Mouse (Mus musculus): ENCODE results near the gene Slc23a2. TPM values are rescaled to one million over a fixed set of nuclear protein-coding genes. Genes with fewer than 3 reads are reported as not detected.

Gene Slc23a2
- polyA plus RNA-seq, 1 experiment from 2014 or later, result 14.2 TPM

GRCm38 (mm10) chr2:132171939-132172338 lies 27.0 kb upstream of the Slc23a2 start:
- no peak for ATAC-seq (replicated peaks; ENCODE audit: low FRiP score)
- Histone ChIP-seq H3K9ac (ENCODE audit: low read length) (no peak overlapping the region), H3K27ac (ENCODE audit: low read depth, low read length) (no peak overlapping the region), H3K36me3 (ENCODE audit: control insufficient read depth, insufficient read depth, low read length) (no peaks in the 10 kb centered on the region), H3K27me3 (ENCODE audit: control insufficient read depth, insufficient read depth, low read length) (no peaks in the 10 kb centered on the region), H3K9me3 (ENCODE audit: control insufficient read depth, low read length) (no peaks in the 10 kb centered on the region), H3K4me3 (ENCODE audit: low read depth, low read length) (no peak overlapping the region), H3K4me2 (ENCODE audit: low read depth, low read length, severe bottlenecking) (no peak overlapping the region), H3K4me1 (replicated peaks; ENCODE audit: control insufficient read depth, insufficient read depth, low read length) (no peaks in the 10 kb centered on the region)
- 87% methylated on average over 8 of the region's 8 CpGs for WGBS
- DNase-seq (ENCODE audit: low spot score), result no peak

- Histone ChIP-seq H3K9me3 (ENCODE audit: control insufficient read depth, low read length) (no peaks in the 10 kb centered on the region), H3K27ac (ENCODE audit: low read depth, low read length) (no peak overlapping the region), H3K4me3 (ENCODE audit: low read depth, low read length) (no peak overlapping the region), H3K9ac (ENCODE audit: low read length) (no peak overlapping the region), H3K36me3 (ENCODE audit: control insufficient read depth, insufficient read depth, low read length) (no peaks in the 10 kb centered on the region), H3K4me1 (replicated peaks; ENCODE audit: control insufficient read depth, insufficient read depth, low read length) (no peaks in the 10 kb centered on the region), H3K4me2 (ENCODE audit: low read depth, low read length, severe bottlenecking) (no peak overlapping the region), H3K27me3 (ENCODE audit: control insufficient read depth, insufficient read depth, low read length) (no peaks in the 10 kb centered on the region)
- 87% methylated on average over 7 of the region's 7 CpGs for WGBS
- DNase-seq (ENCODE audit: low spot score) (no peak), ATAC-seq (replicated peaks; ENCODE audit: low FRiP score) (no peak)
Measured at GRCm38 (mm10) chr2:132169150-132169549, 24.2 kb upstream of the Slc23a2 start.

GRCm38 (mm10) chr2:132163626-132164025 lies 18.7 kb upstream of the Slc23a2 start:
- no peaks in the 10 kb centered on the region for H3K27me3 ChIP-seq (ENCODE audit: control insufficient read depth, insufficient read depth, low read length)

GRCm38 (mm10) chr2:132157482-132157881 lies 12.6 kb upstream of the Slc23a2 start:
- no peaks in the 10 kb centered on the region for H3K27me3 ChIP-seq (ENCODE audit: control insufficient read depth, insufficient read depth, low read length)
- no peak overlapping the region for H3K27ac ChIP-seq (ENCODE audit: low read depth, low read length)
- H3K36me3 ChIP-seq (ENCODE audit: control insufficient read depth, insufficient read depth, low read length), result no peaks in the 10 kb centered on the region
- ATAC-seq (replicated peaks; ENCODE audit: low FRiP score) (no peak), DNase-seq (ENCODE audit: low spot score) (no peak)
- no peak overlapping the region for H3K4me3 ChIP-seq (ENCODE audit: low read depth, low read length)
- no peaks in the 10 kb centered on the region for H3K4me1 ChIP-seq (replicated peaks; ENCODE audit: control insufficient read depth, insufficient read depth, low read length)
- no peak overlapping the region for H3K4me2 ChIP-seq (ENCODE audit: low read depth, low read length, severe bottlenecking)
- WGBS, result 76% methylated on average over 4 of the region's 4 CpGs
- H3K9ac ChIP-seq (ENCODE audit: low read length), result no peak overlapping the region
- no peaks in the 10 kb centered on the region for H3K9me3 ChIP-seq (ENCODE audit: control insufficient read depth, low read length)

More at GRCm38 (mm10) chr2:132163626-132164025, 18.7 kb upstream of the Slc23a2 start:
- 90% methylated on average over 1 of the region's 1 CpGs for WGBS
- Histone ChIP-seq H3K27ac (ENCODE audit: low read depth, low read length) (no peak overlapping the region), H3K9me3 (ENCODE audit: control insufficient read depth, low read length) (no peaks in the 10 kb centered on the region), H3K4me1 (replicated peaks; ENCODE audit: control insufficient read depth, insufficient read depth, low read length) (no peaks in the 10 kb centered on the region), H3K9ac (ENCODE audit: low read length) (no peak overlapping the region), H3K4me3 (ENCODE audit: low read depth, low read length) (no peak overlapping the region), H3K4me2 (ENCODE audit: low read depth, low read length, severe bottlenecking) (no peak overlapping the region), H3K36me3 (ENCODE audit: control insufficient read depth, insufficient read depth, low read length) (no peaks in the 10 kb centered on the region)
- DNase-seq (ENCODE audit: low spot score), result no peak
- ATAC-seq (replicated peaks; ENCODE audit: low FRiP score), result no peak

GRCm38 (mm10) chr2:132152670-132153069 lies 7.8 kb upstream of the Slc23a2 start:
- H3K27me3 ChIP-seq (ENCODE audit: control insufficient read depth, insufficient read depth, low read length), result no peaks in the 10 kb centered on the region
- H3K27ac ChIP-seq (ENCODE audit: low read depth, low read length), result no peak overlapping the region
- no peak overlapping the region for H3K4me3 ChIP-seq (ENCODE audit: low read depth, low read length)
- no peak for ATAC-seq (replicated peaks; ENCODE audit: low FRiP score)
- no peak overlapping the region for H3K9ac ChIP-seq (ENCODE audit: low read length)
- peak; percentile 33 for DNase-seq (ENCODE audit: low spot score)
- WGBS, result 66% methylated on average over 5 of the region's 5 CpGs
- no peak overlapping the region for H3K4me2 ChIP-seq (ENCODE audit: low read depth, low read length, severe bottlenecking)
- no peaks in the 10 kb centered on the region for H3K36me3 ChIP-seq (ENCODE audit: control insufficient read depth, insufficient read depth, low read length)
- H3K4me1 ChIP-seq (replicated peaks; ENCODE audit: control insufficient read depth, insufficient read depth, low read length), result no peaks in the 10 kb centered on the region
- no peaks in the 10 kb centered on the region for H3K9me3 ChIP-seq (ENCODE audit: control insufficient read depth, low read length)

GRCm38 (mm10) chr2:132151592-132151991 lies 6.7 kb upstream of the Slc23a2 start:
- Histone ChIP-seq H3K4me1 (replicated peaks; ENCODE audit: control insufficient read depth, insufficient read depth, low read length) (no peaks in the 10 kb centered on the region), H3K4me2 (ENCODE audit: low read depth, low read length, severe bottlenecking) (no peak overlapping the region), H3K36me3 (ENCODE audit: control insufficient read depth, insufficient read depth, low read length) (no peaks in the 10 kb centered on the region), H3K9me3 (ENCODE audit: control insufficient read depth, low read length) (no peaks in the 10 kb centered on the region), H3K27me3 (ENCODE audit: control insufficient read depth, insufficient read depth, low read length) (no peaks in the 10 kb centered on the region), H3K4me3 (ENCODE audit: low read depth, low read length) (no peak overlapping the region), H3K27ac (ENCODE audit: low read depth, low read length) (no peak overlapping the region), H3K9ac (ENCODE audit: low read length) (no peak overlapping the region)
- ATAC-seq (replicated peaks; ENCODE audit: low FRiP score) (no peak), DNase-seq (ENCODE audit: low spot score) (peak; percentile 29)
- 84% methylated on average over 6 of the region's 6 CpGs for WGBS

- H3K36me3 ChIP-seq (ENCODE audit: control insufficient read depth, insufficient read depth, low read length), result no peaks in the 10 kb centered on the region
- H3K9ac ChIP-seq (ENCODE audit: low read length), result no peak overlapping the region
- no peaks in the 10 kb centered on the region for H3K9me3 ChIP-seq (ENCODE audit: control insufficient read depth, low read length)
- DNase-seq (ENCODE audit: low spot score), result no peak
- no peak overlapping the region for H3K4me2 ChIP-seq (ENCODE audit: low read depth, low read length, severe bottlenecking)
- H3K4me3 ChIP-seq (ENCODE audit: low read depth, low read length), result no peak overlapping the region
- WGBS, result 62% methylated on average over 1 of the region's 1 CpGs
- no peak for ATAC-seq (replicated peaks; ENCODE audit: low FRiP score)
- H3K27ac ChIP-seq (ENCODE audit: low read depth, low read length), result no peak overlapping the region
- no peaks in the 10 kb centered on the region for H3K4me1 ChIP-seq (replicated peaks; ENCODE audit: control insufficient read depth, insufficient read depth, low read length)
- no peaks in the 10 kb centered on the region; the same call in 1 of the 2 replicates for H3K27me3 ChIP-seq (ENCODE audit: control insufficient read depth, insufficient read depth, low read length)
Measured at GRCm38 (mm10) chr2:132150926-132151325, 6.0 kb upstream of the Slc23a2 start.

GRCm38 (mm10) chr2:132146502-132146901 lies 1.6 kb upstream of the Slc23a2 start:
- DNase-seq (ENCODE audit: low spot score) (no peak), ATAC-seq (replicated peaks; ENCODE audit: low FRiP score) (no peak)
- Histone ChIP-seq H3K27ac (ENCODE audit: low read depth, low read length) (no peak overlapping the region), H3K9me3 (ENCODE audit: control insufficient read depth, low read length) (no peaks in the 10 kb centered on the region), H3K4me3 (ENCODE audit: low read depth, low read length) (no peak overlapping the region), H3K4me1 (replicated peaks; ENCODE audit: control insufficient read depth, insufficient read depth, low read length) (peaks cover 2% of the 10 kb centered on the region; the same call in 1 of the 2 replicates), H3K27me3 (ENCODE audit: control insufficient read depth, insufficient read depth, low read length) (peaks cover 2% of the 10 kb centered on the region; the same call in 1 of the 2 replicates), H3K4me2 (ENCODE audit: low read depth, low read length, severe bottlenecking) (no peak overlapping the region), H3K36me3 (ENCODE audit: control insufficient read depth, insufficient read depth, low read length) (no peaks in the 10 kb centered on the region), H3K9ac (ENCODE audit: low read length) (no peak overlapping the region)
- 37% methylated on average over 4 of the region's 4 CpGs for WGBS

Measured in forebrain, embryonic 11.5 days (tissue).